Mouse (Mus musculus): ENCODE results near the gene Orm1. TPM values are rescaled to one million over a fixed set of nuclear protein-coding genes. Genes with fewer than 3 reads are reported as not detected.

Gene Orm1
- total and polyA plus RNA-seq, 3 experiments: not detected

- no peak for DNase-seq (ENCODE audit: extremely low read depth)
- Histone ChIP-seq H3K27me3 (replicated peaks) (no peaks in the 10 kb centered on the region), H3K9me3 (replicated peaks; ENCODE audit: low read length) (no peaks in the 10 kb centered on the region), H3K36me3 (replicated peaks in 1 of 2; ENCODE audit: control insufficient read depth in 1 of 2, insufficient read depth in 1 of 2, low read length in 1 of 2) (peaks cover 78 to 92% of the 10 kb centered on the region in 2 experiments), H3K79me2 (replicated peaks; ENCODE audit: control insufficient read depth, extremely low read depth, insufficient read depth, poor library complexity, severe bottlenecking) (peaks cover 19% of the 10 kb centered on the region), H3K27ac (ENCODE audit: insufficient read depth, low read depth) (no peak overlapping the region), H3K4me3 (replicated peaks in 1 of 3; ENCODE audit: low read depth in 2 of 3, low read length in 2 of 3, poor library complexity in 1 of 3) (no peak overlapping the region), H3K4me2 (ENCODE audit: insufficient read depth, low read depth, poor library complexity, severe bottlenecking) (no peak overlapping the region), H3K9ac (ENCODE audit: insufficient read depth, low read depth) (no peak overlapping the region), H3K4me1 (ENCODE audit: control insufficient read depth in 1 of 2, insufficient read depth in 2 of 2) (peaks cover 30 to 56% of the 10 kb centered on the region in 2 experiments)
- TF ChIP-seq SIN3A (IDR thresholded peaks at IDR 0.05; ENCODE audit: low read length) (no peak), MYC (IDR thresholded peaks at IDR 0.05; ENCODE audit: low read depth, low read length) (no peak), JUN (IDR thresholded peaks at IDR 0.05; ENCODE audit: insufficient read depth, low read depth, low read length) (no peak), TBP (conservative IDR thresholded peaks at IDR 0.05; ENCODE audit: low read depth, low read length) (no peak), EP300 (IDR thresholded peaks at IDR 0.05; ENCODE audit: low read length) (no peak), MXI1 (IDR thresholded peaks at IDR 0.05; ENCODE audit: low read depth, low read length) (no peak), POLR2A (IDR thresholded peaks at IDR 0.05; ENCODE audit: low read depth, low read length) (no peak), CHD2 (IDR thresholded peaks at IDR 0.05; ENCODE audit: low read length) (no peak), BHLHE40 (IDR thresholded peaks at IDR 0.05; ENCODE audit: low read depth, low read length) (no peak), CTCF (conservative IDR thresholded peaks at IDR 0.05 in 1 of 2, IDR thresholded peaks at IDR 0.05 in 1 of 2; ENCODE audit: low read depth in 2 of 2, low read length in 2 of 2) (no peak), RCOR1 (conservative IDR thresholded peaks at IDR 0.05; ENCODE audit: low read depth, low read length) (no peak), NELFE (IDR thresholded peaks at IDR 0.05; ENCODE audit: low read depth, low read length) (no peak)
- in situ Hi-C loops (cut with MboI; ENCODE audit: low pct_ligation_motif_present, low pct_unique_long_range_greater_than_20kb, low sequenced_read_pairs) (no loop called here), dilution Hi-C loops (cut with MboI; ENCODE audit: extremely low pct_ligation_motif_present, extremely low pct_unique_long_range_greater_than_20kb, low sequenced_read_pairs) (no loop called here)
Observed at GRCm38 (mm10) chr4:63384262-63384661, 39.9 kb downstream of the Orm1 start.

- H3K4me1 ChIP-seq (ENCODE audit: control insufficient read depth in 1 of 2, insufficient read depth in 2 of 2): peaks cover 38 to 66% of the 10 kb centered on the region in 2 experiments
- peak; percentile 71 for TF ChIP-seq CHD2 (IDR thresholded peaks at IDR 0.05; ENCODE audit: low read length)
- peak; percentile 45; the same call in 1 of the 2 replicates for TF ChIP-seq SIN3A (IDR thresholded peaks at IDR 0.05; ENCODE audit: low read length)
- no peak for TF ChIP-seq ZC3H11A (IDR thresholded peaks at IDR 0.05; ENCODE audit: low read depth, low read length)
- no peak for TF ChIP-seq MYC (IDR thresholded peaks at IDR 0.05; ENCODE audit: low read depth, low read length)
- TF ChIP-seq ZMIZ1 (IDR thresholded peaks at IDR 0.05; ENCODE audit: low read depth, low read length): no peak
- peak; percentile 79 for TF ChIP-seq ETS1 (conservative IDR thresholded peaks at IDR 0.05; ENCODE audit: low read depth, low read length)
- no peak for TF ChIP-seq ZNF384 (IDR thresholded peaks at IDR 0.05; ENCODE audit: low read depth, low read length)
- no peak for TF ChIP-seq PAX5 (IDR thresholded peaks at IDR 0.05; ENCODE audit: low read length)
- peak; percentile 38; the same call in 1 of the 2 replicates for TF ChIP-seq NRF1 (IDR thresholded peaks at IDR 0.05; ENCODE audit: low read depth, low read length)
- peak; percentile 25; the same call in 1 of the 2 replicates for TF ChIP-seq HCFC1 (IDR thresholded peaks at IDR 0.05; ENCODE audit: low read depth, low read length)
- TF ChIP-seq MAZ (IDR thresholded peaks at IDR 0.05; ENCODE audit: low read depth, low read length): peak; percentile 94
- peak; percentile 84 for TF ChIP-seq JUN (IDR thresholded peaks at IDR 0.05; ENCODE audit: insufficient read depth, low read depth, low read length)
- 0 out of 2 replicates have a peak, but pooled peaks have one; percentile 24 for TF ChIP-seq MAFK (IDR thresholded peaks at IDR 0.05; ENCODE audit: insufficient replicate concordance, low read length)
- TF ChIP-seq POLR2A (IDR thresholded peaks at IDR 0.05; ENCODE audit: low read depth, low read length): no peak
- peak; percentile 60 for TF ChIP-seq BHLHE40 (IDR thresholded peaks at IDR 0.05; ENCODE audit: low read depth, low read length)
- peak; percentile 27; the same call in 1 of the 2 replicates for TF ChIP-seq MEF2A (IDR thresholded peaks at IDR 0.05; ENCODE audit: borderline replicate concordance, low read depth, low read length)
- TF ChIP-seq TCF12 (IDR thresholded peaks at IDR 0.05; ENCODE audit: low read depth, low read length): peak; percentile 63; the same call in 1 of the 2 replicates
- no peak for TF ChIP-seq RCOR1 (conservative IDR thresholded peaks at IDR 0.05; ENCODE audit: low read depth, low read length)
- TF ChIP-seq MAX (IDR thresholded peaks at IDR 0.05; ENCODE audit: low read length): peak; percentile 13; the same call in 1 of the 2 replicates
- no peak for TF ChIP-seq KAT2A (IDR thresholded peaks at IDR 0.05; ENCODE audit: insufficient replicate concordance, low read length)
- TF ChIP-seq SMC3 (IDR thresholded peaks at IDR 0.05; ENCODE audit: low read depth, low read length): no peak; the same call in 1 of the 2 replicates
- TF ChIP-seq UBTF (IDR thresholded peaks at IDR 0.05; ENCODE audit: low read depth, low read length): no peak
- no peak for TF ChIP-seq USF1 (IDR thresholded peaks at IDR 0.05; ENCODE audit: low read depth, low read length)
- no peak; the same call in none of the 2 replicates for TF ChIP-seq RAD21 (IDR thresholded peaks at IDR 0.05; ENCODE audit: low read depth, low read length)
- TF ChIP-seq NELFE (IDR thresholded peaks at IDR 0.05; ENCODE audit: low read depth, low read length): peak; percentile 39; the same call in 1 of the 2 replicates
- peak; percentile 69 for TF ChIP-seq EP300 (IDR thresholded peaks at IDR 0.05; ENCODE audit: low read length)
- peak; percentile 23; the same call in 1 of the 2 replicates for TF ChIP-seq CHD1 (IDR thresholded peaks at IDR 0.05; ENCODE audit: low read depth, low read length)
- no peak for TF ChIP-seq USF2 (conservative IDR thresholded peaks at IDR 0.05; ENCODE audit: low read depth, low read length)
Observed at GRCm38 (mm10) chr4:63385253-63385652, 40.9 kb downstream of the Orm1 start.

More at GRCm38 (mm10) chr4:63385253-63385652, 40.9 kb downstream of the Orm1 start:
- Histone ChIP-seq H3K27ac (ENCODE audit: insufficient read depth, low read depth) (peak overlapping the region; percentile 99), H3K4me2 (ENCODE audit: insufficient read depth, low read depth, poor library complexity, severe bottlenecking) (peak overlapping the region; percentile 71), H3K36me3 (replicated peaks in 1 of 2; ENCODE audit: control insufficient read depth in 1 of 2, insufficient read depth in 1 of 2, low read length in 1 of 2) (peaks cover 74 to 90% of the 10 kb centered on the region in 2 experiments), H3K79me2 (replicated peaks; ENCODE audit: control insufficient read depth, extremely low read depth, insufficient read depth, poor library complexity, severe bottlenecking) (peaks cover 21% of the 10 kb centered on the region), H3K9ac (ENCODE audit: insufficient read depth, low read depth) (peak overlapping the region; percentile 27), H3K27me3 (replicated peaks) (no peaks in the 10 kb centered on the region), H3K4me3 (replicated peaks in 1 of 3; ENCODE audit: low read depth in 2 of 3, low read length in 2 of 3, poor library complexity in 1 of 3) (peak overlapping the region in 2 of 3 experiments; percentile 34 to 46), H3K9me3 (replicated peaks; ENCODE audit: low read length) (no peaks in the 10 kb centered on the region)
- peak; percentile 72 for DNase-seq (ENCODE audit: extremely low read depth)
- dilution Hi-C loops (cut with MboI; ENCODE audit: extremely low pct_ligation_motif_present, extremely low pct_unique_long_range_greater_than_20kb, low sequenced_read_pairs) (no loop called here), in situ Hi-C loops (cut with MboI; ENCODE audit: low pct_ligation_motif_present, low pct_unique_long_range_greater_than_20kb, low sequenced_read_pairs) (no loop called here)

Measured in CH12.LX (cell line).